Mouse (Mus musculus): ENCODE data around the gene Cab39l. TPM values are rescaled to one million over a fixed set of nuclear protein-coding genes. Genes with fewer than 3 reads are reported as not detected.
A peak's percentile ranks its signal among the peaks of the same experiment; 100 is the strongest.

The Cab39l gene
- polyA plus RNA-seq, 1 experiment from 2014 or later, result 26.5 TPM

DNA sequence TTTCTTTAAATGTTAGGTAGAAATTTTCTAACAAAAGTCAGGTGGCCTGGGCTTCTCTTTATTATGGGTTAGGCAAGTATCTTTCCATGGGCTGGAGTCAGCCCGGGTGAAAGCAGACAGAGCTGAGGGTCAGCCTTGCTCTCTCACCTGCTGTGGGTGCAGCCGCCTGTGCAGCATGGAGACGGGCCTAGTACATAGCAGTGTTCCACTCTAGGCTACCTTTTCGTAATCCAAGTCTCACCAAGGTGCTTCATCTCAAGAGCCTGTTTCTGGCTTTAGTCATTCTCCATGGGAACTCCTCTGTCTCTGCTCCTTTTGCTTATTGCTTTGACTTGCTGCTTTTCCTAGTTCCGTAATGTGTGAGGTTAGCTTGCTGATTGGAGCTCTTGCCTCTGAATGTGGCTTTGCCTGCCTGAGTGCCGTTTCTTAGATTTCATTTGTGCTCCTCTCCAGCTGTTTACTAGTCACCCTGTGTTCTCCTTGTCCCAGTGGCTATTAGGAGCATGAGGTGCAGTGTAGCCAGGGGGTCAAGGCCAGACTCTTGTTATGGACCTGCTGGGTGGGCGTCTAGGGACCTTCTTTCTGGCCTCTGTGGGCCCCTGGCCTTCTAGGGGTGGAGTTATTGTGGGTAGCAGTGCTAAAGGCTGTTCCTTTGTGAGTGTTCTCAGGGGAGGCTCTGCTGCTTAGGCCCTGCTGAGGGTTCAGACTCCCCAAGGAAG is 105.5 kb downstream of the Cab39l start:
- no peak for ATAC-seq (ENCODE audit: low FRiP score, low TSS enrichment)

DNA sequence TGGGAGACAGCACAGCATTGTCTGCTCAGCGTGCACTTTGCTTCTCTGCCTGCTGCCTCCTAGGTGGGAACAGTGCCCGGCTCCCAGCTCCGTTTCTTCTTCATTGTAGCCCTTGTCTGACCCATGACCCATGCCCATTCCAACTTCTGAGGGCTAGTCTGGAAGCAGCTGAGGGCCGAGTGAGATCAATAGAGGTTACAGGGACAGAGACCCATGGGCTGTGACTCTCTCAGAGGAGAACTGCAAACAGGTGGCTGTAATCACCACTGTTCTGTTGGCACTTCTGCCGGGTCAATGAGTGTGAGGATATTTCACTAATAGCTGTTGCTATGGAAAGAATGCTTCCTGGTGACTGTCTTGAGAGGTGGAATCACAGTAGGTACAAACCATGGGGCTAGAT is 106.8 kb downstream of the Cab39l start:
- ATAC-seq (ENCODE audit: low FRiP score, low TSS enrichment) (no peak), DNase-seq (no peak)
- Histone ChIP-seq H3K4me1 (ENCODE audit: control insufficient read depth, insufficient read depth, low read length) (no peaks in the 10 kb centered on the region), H3K9ac (replicated peaks; ENCODE audit: low read length) (no peak overlapping the region), H3K4me2 (ENCODE audit: low read length) (no peak overlapping the region), H3K27ac (replicated peaks; ENCODE audit: low read depth, low read length) (no peak overlapping the region), H3K4me3 (replicated peaks; ENCODE audit: low read depth, low read length) (no peak overlapping the region), H3K27me3 (ENCODE audit: control insufficient read depth, insufficient read depth, low read length) (no peaks in the 10 kb centered on the region), H3K36me3 (ENCODE audit: control insufficient read depth, insufficient read depth, low read length) (no peaks in the 10 kb centered on the region), H3K9me3 (ENCODE audit: control insufficient read depth, low read length) (no peaks in the 10 kb centered on the region)
- WGBS, result 66% methylated on average over 5 of the region's 5 CpGs

More for the DNA sequence above, 105.5 kb downstream of the Cab39l start:
- 84% methylated on average over 7 of the region's 7 CpGs for WGBS
- no peak overlapping the region for H3K9ac ChIP-seq (replicated peaks; ENCODE audit: low read length)
- H3K27me3 ChIP-seq (ENCODE audit: control insufficient read depth, insufficient read depth, low read length), result no peaks in the 10 kb centered on the region
- no peaks in the 10 kb centered on the region for H3K4me1 ChIP-seq (ENCODE audit: control insufficient read depth, insufficient read depth, low read length)
- H3K27ac ChIP-seq (replicated peaks; ENCODE audit: low read depth, low read length), result no peak overlapping the region
- no peak overlapping the region for H3K4me2 ChIP-seq (ENCODE audit: low read length)
- no peaks in the 10 kb centered on the region for H3K9me3 ChIP-seq (ENCODE audit: control insufficient read depth, low read length)
- no peak for DNase-seq
- 0 out of 2 replicates have a peak, but pooled peaks cover 4% of the 10 kb centered on the region for H3K36me3 ChIP-seq (ENCODE audit: control insufficient read depth, insufficient read depth, low read length)
- H3K4me3 ChIP-seq (replicated peaks; ENCODE audit: low read depth, low read length), result no peak overlapping the region

DNA sequence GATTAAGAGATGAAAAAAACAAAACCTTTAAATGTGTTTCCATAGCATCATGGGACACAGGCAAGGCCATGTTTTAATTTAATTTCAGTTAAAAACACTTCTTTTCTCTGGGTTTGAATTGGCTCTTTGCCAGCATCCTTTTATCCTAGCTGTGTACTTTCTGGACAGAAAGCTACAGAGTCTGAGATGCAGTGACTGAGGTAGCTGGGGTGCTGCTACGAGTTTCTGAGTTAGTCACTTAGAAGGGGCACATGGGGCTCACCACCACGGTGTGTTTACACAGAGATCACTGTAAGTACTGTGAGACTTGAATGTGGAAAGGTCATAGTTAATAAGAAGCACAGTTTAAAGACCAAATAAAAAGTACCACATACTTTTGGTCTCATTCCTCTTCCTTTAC is 107.8 kb downstream of the Cab39l start:
- Histone ChIP-seq H3K27ac (replicated peaks; ENCODE audit: low read depth, low read length) (no peak overlapping the region), H3K27me3 (ENCODE audit: control insufficient read depth, insufficient read depth, low read length) (no peaks in the 10 kb centered on the region), H3K4me1 (ENCODE audit: control insufficient read depth, insufficient read depth, low read length) (no peaks in the 10 kb centered on the region), H3K9me3 (ENCODE audit: control insufficient read depth, low read length) (no peaks in the 10 kb centered on the region), H3K36me3 (ENCODE audit: control insufficient read depth, insufficient read depth, low read length) (no peaks in the 10 kb centered on the region), H3K4me2 (ENCODE audit: low read length) (no peak overlapping the region), H3K4me3 (replicated peaks; ENCODE audit: low read depth, low read length) (no peak overlapping the region), H3K9ac (replicated peaks; ENCODE audit: low read length) (no peak overlapping the region)
- 69% methylated on average over 2 of the region's 2 CpGs for WGBS
- ATAC-seq (ENCODE audit: low FRiP score, low TSS enrichment), result no peak
- peak; percentile 14 for DNase-seq

DNA sequence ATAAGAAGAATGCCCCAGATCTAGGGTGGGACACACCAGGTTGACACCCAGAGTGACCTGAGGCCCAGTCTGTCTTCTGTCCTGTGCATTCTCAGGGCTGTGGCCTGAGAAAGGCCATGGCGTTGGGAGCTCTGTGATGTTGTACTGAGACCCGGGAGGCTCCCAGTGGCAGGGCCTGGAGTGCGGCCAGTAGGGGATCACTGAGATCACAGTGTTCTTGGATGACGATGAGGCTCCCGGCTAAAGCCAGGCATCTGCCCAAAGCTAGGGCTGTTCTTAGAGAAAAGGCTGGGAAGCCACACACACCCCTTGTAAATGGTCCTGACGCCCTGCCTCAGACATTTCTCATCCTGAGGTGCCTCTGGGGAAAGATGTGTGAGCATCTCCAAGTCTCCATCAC is 108.3 kb downstream of the Cab39l start:
- WGBS, result 77% methylated on average over 6 of the region's 6 CpGs
- no peak overlapping the region for H3K27ac ChIP-seq (replicated peaks; ENCODE audit: low read depth, low read length)
- H3K4me3 ChIP-seq (replicated peaks; ENCODE audit: low read depth, low read length), result no peak overlapping the region
- DNase-seq (peak; percentile 8), ATAC-seq (ENCODE audit: low FRiP score, low TSS enrichment) (no peak)
- no peak overlapping the region for H3K9ac ChIP-seq (replicated peaks; ENCODE audit: low read length)
- H3K4me1 ChIP-seq (ENCODE audit: control insufficient read depth, insufficient read depth, low read length), result no peaks in the 10 kb centered on the region
- no peaks in the 10 kb centered on the region for H3K27me3 ChIP-seq (ENCODE audit: control insufficient read depth, insufficient read depth, low read length)
- no peak overlapping the region for H3K4me2 ChIP-seq (ENCODE audit: low read length)
- H3K9me3 ChIP-seq (ENCODE audit: control insufficient read depth, low read length), result no peaks in the 10 kb centered on the region
- no peaks in the 10 kb centered on the region for H3K36me3 ChIP-seq (ENCODE audit: control insufficient read depth, insufficient read depth, low read length)

DNA sequence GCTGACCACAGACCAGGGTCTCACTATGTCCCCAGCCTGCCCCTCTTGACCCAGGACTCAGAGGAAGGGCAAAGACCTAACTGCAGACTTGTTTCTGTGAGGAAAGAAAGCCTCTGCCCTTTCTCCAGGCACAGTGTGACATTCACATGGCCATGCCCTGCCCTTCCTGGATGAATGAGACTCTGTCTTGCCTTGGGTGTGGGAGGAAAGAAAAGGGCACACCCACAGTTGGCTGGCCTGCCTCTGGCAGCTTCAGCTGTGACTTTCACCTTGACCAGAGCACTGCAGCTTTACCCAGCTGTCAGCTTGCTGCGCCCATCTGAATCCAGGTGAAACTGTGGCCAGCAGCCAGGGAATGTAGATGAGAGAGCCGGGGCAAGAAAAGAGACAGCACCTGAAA is 110.1 kb downstream of the Cab39l start:
- Histone ChIP-seq H3K9me3 (ENCODE audit: control insufficient read depth, low read length) (no peaks in the 10 kb centered on the region), H3K4me2 (ENCODE audit: low read length) (no peak overlapping the region), H3K9ac (replicated peaks; ENCODE audit: low read length) (no peak overlapping the region), H3K4me3 (replicated peaks; ENCODE audit: low read depth, low read length) (no peak overlapping the region), H3K27me3 (ENCODE audit: control insufficient read depth, insufficient read depth, low read length) (no peaks in the 10 kb centered on the region), H3K27ac (replicated peaks; ENCODE audit: low read depth, low read length) (no peak overlapping the region), H3K4me1 (ENCODE audit: control insufficient read depth, insufficient read depth, low read length) (no peaks in the 10 kb centered on the region), H3K36me3 (ENCODE audit: control insufficient read depth, insufficient read depth, low read length) (no peaks in the 10 kb centered on the region)
- WGBS, result 79% methylated on average over 2 of the region's 2 CpGs
- no peak for DNase-seq
- no peak for ATAC-seq (ENCODE audit: low FRiP score, low TSS enrichment)

DNA sequence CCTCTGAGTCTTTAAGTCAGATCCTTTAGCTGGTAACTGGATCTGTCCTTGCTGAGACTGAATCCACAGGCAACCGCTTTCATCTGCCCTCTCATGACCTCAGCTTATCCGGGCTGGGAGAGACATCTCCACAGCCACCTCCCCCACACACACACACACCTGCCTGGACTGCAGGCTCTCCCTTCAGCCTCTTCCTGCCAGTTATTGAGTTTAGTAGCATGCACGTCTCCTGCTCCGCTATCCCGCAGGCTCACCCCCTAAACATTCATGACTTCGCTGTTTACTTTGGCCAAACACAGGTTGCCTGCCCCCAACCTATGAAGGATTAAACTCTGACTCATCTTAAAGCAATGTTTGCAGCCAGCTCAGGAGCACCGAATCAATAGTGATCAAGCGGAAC is 111.2 kb downstream of the Cab39l start:
- no peak for ATAC-seq (ENCODE audit: low FRiP score, low TSS enrichment)
- no peak overlapping the region for H3K9ac ChIP-seq (replicated peaks; ENCODE audit: low read length)
- H3K9me3 ChIP-seq (ENCODE audit: control insufficient read depth, low read length), result no peaks in the 10 kb centered on the region
- no peaks in the 10 kb centered on the region for H3K27me3 ChIP-seq (ENCODE audit: control insufficient read depth, insufficient read depth, low read length)
- no peak for DNase-seq
- no peak overlapping the region for H3K27ac ChIP-seq (replicated peaks; ENCODE audit: low read depth, low read length)
- 70% methylated on average over 8 of the region's 8 CpGs for WGBS
- no peak overlapping the region for H3K4me2 ChIP-seq (ENCODE audit: low read length)
- no peaks in the 10 kb centered on the region for H3K4me1 ChIP-seq (ENCODE audit: control insufficient read depth, insufficient read depth, low read length)
- no peak overlapping the region for H3K4me3 ChIP-seq (replicated peaks; ENCODE audit: low read depth, low read length)
- H3K36me3 ChIP-seq (ENCODE audit: control insufficient read depth, insufficient read depth, low read length), result no peaks in the 10 kb centered on the region

DNA sequence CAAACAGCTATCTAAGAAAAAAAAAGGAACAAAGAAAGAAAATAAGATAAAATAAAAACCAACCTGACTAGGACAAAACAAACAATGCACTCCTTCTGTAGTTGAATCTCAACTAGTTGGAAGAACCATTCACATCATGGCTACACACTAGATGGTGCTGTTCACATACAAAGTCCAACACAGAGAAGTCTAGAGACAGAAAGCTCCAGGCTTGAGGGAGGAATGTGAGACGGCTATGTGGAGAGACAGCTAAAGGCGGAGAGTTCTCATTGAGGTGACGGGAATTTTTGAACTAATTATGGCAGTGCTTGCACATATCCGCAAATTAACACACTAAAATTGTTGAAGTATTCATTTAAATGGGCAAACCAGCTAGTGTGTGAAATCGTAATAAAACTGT is 113.3 kb downstream of the Cab39l start:
- peak; percentile 44 for DNase-seq
- Histone ChIP-seq H3K9me3 (ENCODE audit: control insufficient read depth, low read length) (no peaks in the 10 kb centered on the region), H3K27ac (replicated peaks; ENCODE audit: low read depth, low read length) (no peak overlapping the region), H3K4me3 (replicated peaks; ENCODE audit: low read depth, low read length) (no peak overlapping the region), H3K4me2 (ENCODE audit: low read length) (no peak overlapping the region), H3K4me1 (ENCODE audit: control insufficient read depth, insufficient read depth, low read length) (no peaks in the 10 kb centered on the region), H3K9ac (replicated peaks; ENCODE audit: low read length) (no peak overlapping the region), H3K27me3 (ENCODE audit: control insufficient read depth, insufficient read depth, low read length) (no peaks in the 10 kb centered on the region), H3K36me3 (ENCODE audit: control insufficient read depth, insufficient read depth, low read length) (no peaks in the 10 kb centered on the region)
- 85% methylated on average over 5 of the region's 5 CpGs for WGBS
- ATAC-seq (ENCODE audit: low FRiP score, low TSS enrichment), result no peak

DNA sequence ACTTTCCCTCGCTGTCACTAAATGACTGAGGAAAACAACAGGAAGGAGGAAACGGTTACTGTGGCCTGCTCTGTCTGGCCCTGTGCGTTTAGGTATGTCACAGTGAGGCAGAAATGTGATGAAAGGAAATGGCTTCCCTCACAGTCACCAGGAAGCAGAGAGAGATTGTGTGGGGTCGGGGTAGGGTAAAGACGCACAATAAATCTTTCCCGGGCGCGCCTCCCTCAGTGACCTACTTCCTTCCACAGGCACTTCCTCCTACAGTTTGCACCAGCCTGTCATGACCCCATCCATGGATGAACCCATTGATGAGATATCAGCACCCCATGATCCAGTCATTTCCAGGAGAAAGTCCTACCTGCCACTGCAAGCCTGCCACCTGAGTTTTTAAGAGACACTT is 114.2 kb downstream of the Cab39l start:
- Histone ChIP-seq H3K36me3 (ENCODE audit: control insufficient read depth, insufficient read depth, low read length) (no peaks in the 10 kb centered on the region), H3K27ac (replicated peaks; ENCODE audit: low read depth, low read length) (no peak overlapping the region), H3K9ac (replicated peaks; ENCODE audit: low read length) (no peak overlapping the region), H3K4me1 (ENCODE audit: control insufficient read depth, insufficient read depth, low read length) (no peaks in the 10 kb centered on the region), H3K4me2 (ENCODE audit: low read length) (no peak overlapping the region), H3K27me3 (ENCODE audit: control insufficient read depth, insufficient read depth, low read length) (no peaks in the 10 kb centered on the region), H3K4me3 (replicated peaks; ENCODE audit: low read depth, low read length) (no peak overlapping the region), H3K9me3 (ENCODE audit: control insufficient read depth, low read length) (no peaks in the 10 kb centered on the region)
- no peak for DNase-seq
- 94% methylated on average over 8 of the region's 8 CpGs for WGBS
- ATAC-seq (ENCODE audit: low FRiP score, low TSS enrichment), result no peak

DNA sequence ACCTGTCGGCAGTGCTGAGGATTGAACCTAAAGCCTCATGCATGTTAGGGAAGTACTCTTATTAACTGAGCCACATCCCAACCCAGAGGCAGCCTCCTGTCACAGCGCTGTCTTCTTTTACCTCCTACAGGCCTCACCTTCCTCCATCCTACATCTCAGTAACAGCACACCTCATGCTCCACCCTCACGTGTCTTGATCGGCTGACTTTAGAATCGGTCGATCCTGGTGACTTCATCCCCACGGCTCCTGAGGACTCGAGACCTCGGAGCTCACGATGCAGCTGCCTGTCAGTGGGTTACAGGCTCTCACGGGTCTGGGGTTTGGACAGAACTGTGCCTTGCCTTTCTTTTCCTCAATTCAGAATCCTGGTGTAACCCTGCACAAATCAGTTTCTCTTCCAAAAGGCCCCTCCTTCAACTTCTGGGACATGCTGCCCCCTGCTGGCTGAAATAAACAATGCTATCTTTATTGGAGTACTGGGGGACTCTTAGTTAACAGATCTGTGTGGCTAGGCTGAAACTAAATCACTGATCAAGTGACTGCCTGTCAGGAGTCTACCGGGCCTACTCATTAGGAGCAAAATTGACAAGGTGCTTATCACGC is 115.3 kb downstream of the Cab39l start:
- Histone ChIP-seq H3K27ac (replicated peaks; ENCODE audit: low read depth, low read length) (no peak overlapping the region), H3K9me3 (ENCODE audit: control insufficient read depth, low read length) (no peaks in the 10 kb centered on the region), H3K36me3 (ENCODE audit: control insufficient read depth, insufficient read depth, low read length) (no peaks in the 10 kb centered on the region), H3K27me3 (ENCODE audit: control insufficient read depth, insufficient read depth, low read length) (no peaks in the 10 kb centered on the region), H3K4me2 (ENCODE audit: low read length) (no peak overlapping the region), H3K4me1 (ENCODE audit: control insufficient read depth, insufficient read depth, low read length) (no peaks in the 10 kb centered on the region), H3K9ac (replicated peaks; ENCODE audit: low read length) (no peak overlapping the region), H3K4me3 (replicated peaks; ENCODE audit: low read depth, low read length) (no peak overlapping the region)
- 58% methylated on average over 13 of the region's 13 CpGs for WGBS
- ATAC-seq (ENCODE audit: low FRiP score, low TSS enrichment) (peak; percentile 59; the same call in 1 of the 2 replicates), DNase-seq (peak; percentile 87)
